Mouse (Mus musculus): ENCODE data around the gene Aplp2. TPM values are rescaled to one million over a fixed set of nuclear protein-coding genes. Genes with fewer than 3 reads are reported as not detected.
A peak's percentile ranks its signal among the peaks of the same experiment; 100 is the strongest.

Gene Aplp2
- total RNA-seq, 2 experiments from 2014 or later: 32.6 to 34.9 TPM

- ATAC-seq (replicated peaks; ENCODE audit: poor library complexity, severe bottlenecking): no peak
Observed at GRCm38 (mm10) chr9:31235030-31235429, 23.4 kb upstream of the Aplp2 start.

- ATAC-seq (replicated peaks; ENCODE audit: poor library complexity, severe bottlenecking): no peak
Observed at GRCm38 (mm10) chr9:31226541-31226940, 14.9 kb upstream of the Aplp2 start.

- no peak for ATAC-seq (replicated peaks; ENCODE audit: poor library complexity, severe bottlenecking)
Observed at GRCm38 (mm10) chr9:31225808-31226207, 14.2 kb upstream of the Aplp2 start.

- ATAC-seq (replicated peaks; ENCODE audit: poor library complexity, severe bottlenecking): no peak
Observed at GRCm38 (mm10) chr9:31223475-31223874, 11.9 kb upstream of the Aplp2 start.

- ATAC-seq (replicated peaks; ENCODE audit: poor library complexity, severe bottlenecking): no peak
Observed at GRCm38 (mm10) chr9:31221170-31221569, 9.6 kb upstream of the Aplp2 start.

GRCm38 (mm10) chr9:31217631-31218380 lies 6.2 kb upstream of the Aplp2 start:
- ATAC-seq (replicated peaks; ENCODE audit: poor library complexity, severe bottlenecking): no peak

- ATAC-seq (replicated peaks; ENCODE audit: poor library complexity, severe bottlenecking): no peak
Observed at GRCm38 (mm10) chr9:31212500-31213008, 939 bp upstream of the Aplp2 start.

- peak; percentile 4; the same call in 1 of the 2 replicates for ATAC-seq (replicated peaks; ENCODE audit: poor library complexity, severe bottlenecking)
Observed at GRCm38 (mm10) chr9:31210749-31211689, 596 bp downstream of the Aplp2 start.

- no peak for ATAC-seq (replicated peaks; ENCODE audit: poor library complexity, severe bottlenecking)
Observed at GRCm38 (mm10) chr9:31210163-31210562, 1.5 kb downstream of the Aplp2 start.

GRCm38 (mm10) chr9:31209502-31209901 lies 2.1 kb downstream of the Aplp2 start:
- no peak for ATAC-seq (replicated peaks; ENCODE audit: poor library complexity, severe bottlenecking)

- ATAC-seq (replicated peaks; ENCODE audit: poor library complexity, severe bottlenecking): no peak
Observed at GRCm38 (mm10) chr9:31207732-31208131, 3.9 kb downstream of the Aplp2 start.

GRCm38 (mm10) chr9:31204722-31205121 lies 6.9 kb downstream of the Aplp2 start:
- ATAC-seq (replicated peaks; ENCODE audit: poor library complexity, severe bottlenecking): no peak

GRCm38 (mm10) chr9:31203571-31204210 lies 7.9 kb downstream of the Aplp2 start:
- ATAC-seq (replicated peaks; ENCODE audit: poor library complexity, severe bottlenecking): no peak

GRCm38 (mm10) chr9:31203068-31203467 lies 8.5 kb downstream of the Aplp2 start:
- ATAC-seq (replicated peaks; ENCODE audit: poor library complexity, severe bottlenecking): no peak

- ATAC-seq (replicated peaks; ENCODE audit: poor library complexity, severe bottlenecking): peak; percentile 53; the same call in 1 of the 2 replicates
Observed at GRCm38 (mm10) chr9:31198614-31199013, 13.0 kb downstream of the Aplp2 start.

- ATAC-seq (replicated peaks; ENCODE audit: poor library complexity, severe bottlenecking): no peak
Observed at GRCm38 (mm10) chr9:31197782-31198181, 13.8 kb downstream of the Aplp2 start.

- ATAC-seq (replicated peaks; ENCODE audit: poor library complexity, severe bottlenecking): no peak
Observed at GRCm38 (mm10) chr9:31196742-31197141, 14.9 kb downstream of the Aplp2 start.

GRCm38 (mm10) chr9:31195573-31195972 lies 16.0 kb downstream of the Aplp2 start:
- ATAC-seq (replicated peaks; ENCODE audit: poor library complexity, severe bottlenecking): no peak

GRCm38 (mm10) chr9:31192378-31192777 lies 19.2 kb downstream of the Aplp2 start:
- ATAC-seq (replicated peaks; ENCODE audit: poor library complexity, severe bottlenecking): no peak

GRCm38 (mm10) chr9:31191543-31191942 lies 20.1 kb downstream of the Aplp2 start:
- no peak for ATAC-seq (replicated peaks; ENCODE audit: poor library complexity, severe bottlenecking)

GRCm38 (mm10) chr9:31189194-31189593 lies 22.4 kb downstream of the Aplp2 start:
- ATAC-seq (replicated peaks; ENCODE audit: poor library complexity, severe bottlenecking): no peak

Data from granulocyte monocyte progenitor cell, adult 5-6 weeks (primary cell).